Comparison of ENCODE assay signal across 7 mouse cellular contexts in genomic region chr2:84744126-84744525, GRCm38 (mm10). TPM values are rescaled to one million over a fixed set of nuclear protein-coding genes. Genes with fewer than 3 reads are reported as not detected.
A peak's percentile ranks its signal among the peaks of the same experiment; 100 is the strongest.
DNase-seq lines count a peak whose midpoint lies in the region; ATAC-seq lines count a peak whose summit lies in the region.

No protein-coding gene starts in this region.

- peak; percentile 15 for ATAC-seq in forebrain, embryonic 16.5 days
- ATAC-seq in liver, embryonic 12.5 days = peak; percentile 45; the same call in 1 of the 2 replicates
- ATAC-seq in stomach, embryonic 16.5 days (ENCODE audit: insufficient read depth, low FRiP score) = peak; percentile 45
- no peak for ATAC-seq in monocyte, adult 5-6 weeks (replicated peaks; ENCODE audit: insufficient number of reproducible peaks, low FRiP score, low TSS enrichment, poor library complexity, severe bottlenecking)

- 2% methylated on average over 10 of the region's 10 CpGs for WGBS in forebrain, embryonic 16.5 days
- WGBS in liver, embryonic 12.5 days (ENCODE audit: insufficient replicate concordance) = 8% methylated on average over 10 of the region's 10 CpGs
- 2% methylated on average over 10 of the region's 10 CpGs for WGBS in stomach, embryonic 16.5 days

- no peaks in the 10 kb centered on the region for H3K9me3 ChIP-seq in forebrain, embryonic 16.5 days (ENCODE audit: control insufficient read depth, low read length)
- H3K9me3 ChIP-seq in liver, embryonic 12.5 days (replicated peaks) = no peaks in the 10 kb centered on the region
- no peaks in the 10 kb centered on the region for H3K9me3 ChIP-seq in stomach, embryonic 16.5 days (replicated peaks; ENCODE audit: control insufficient read depth, low read length)

- H3K36me3 ChIP-seq in forebrain, embryonic 16.5 days (ENCODE audit: control insufficient read depth, insufficient read depth) = no peaks in the 10 kb centered on the region; the same call in 1 of the 2 replicates
- H3K36me3 ChIP-seq in liver, embryonic 12.5 days = peaks cover 30% of the 10 kb centered on the region
- 0 out of 2 replicates have a peak, but pooled peaks cover 4% of the 10 kb centered on the region for H3K36me3 ChIP-seq in stomach, embryonic 16.5 days (ENCODE audit: control insufficient read depth, insufficient read depth, low read length)

- peak overlapping the region; percentile 77 for H3K9ac ChIP-seq in forebrain, embryonic 16.5 days (replicated peaks; ENCODE audit: low read depth, low read length)
- H3K9ac ChIP-seq in liver, embryonic 12.5 days = peak overlapping the region; percentile 90
- peak overlapping the region; percentile 97 for H3K9ac ChIP-seq in stomach, embryonic 16.5 days (ENCODE audit: low read length)

- peaks cover 29% of the 10 kb centered on the region for H3K4me1 ChIP-seq in forebrain, embryonic 16.5 days (replicated peaks; ENCODE audit: control insufficient read depth, insufficient read depth, low read length)
- H3K4me1 ChIP-seq in liver, embryonic 12.5 days = peaks cover 64% of the 10 kb centered on the region
- H3K4me1 ChIP-seq in stomach, embryonic 16.5 days (ENCODE audit: control insufficient read depth, insufficient read depth, low read length) = peaks cover 37% of the 10 kb centered on the region

- peak; percentile 32 for DNase-seq in urinary bladder, postnatal 25 days (ENCODE audit: low spot score)
- no peak for DNase-seq in urinary bladder, adult 2 months (ENCODE audit: low spot score)
- DNase-seq in layer of hippocampus, adult 8-10 months (ENCODE audit: low spot score in 2 of 2) = no peak

- H3K27ac ChIP-seq in forebrain, embryonic 16.5 days (ENCODE audit: low read length) = peak overlapping the region; percentile 51
- H3K27ac ChIP-seq in liver, embryonic 12.5 days = peak overlapping the region; percentile 90
- peak overlapping the region; percentile 99 for H3K27ac ChIP-seq in stomach, embryonic 16.5 days (ENCODE audit: low read length)

- H3K4me3 ChIP-seq in forebrain, embryonic 16.5 days (replicated peaks; ENCODE audit: low read length) = peak overlapping the region; percentile 62
- peak overlapping the region; percentile 76 for H3K4me3 ChIP-seq in liver, embryonic 12.5 days
- H3K4me3 ChIP-seq in stomach, embryonic 16.5 days (replicated peaks; ENCODE audit: low read length) = peak overlapping the region; percentile 71

- no peaks in the 10 kb centered on the region for H3K27me3 ChIP-seq in forebrain, embryonic 16.5 days (replicated peaks; ENCODE audit: control insufficient read depth, insufficient read depth, low read length)
- peaks cover 15% of the 10 kb centered on the region; the same call in 1 of the 2 replicates for H3K27me3 ChIP-seq in liver, embryonic 12.5 days (replicated peaks)
- no peaks in the 10 kb centered on the region for H3K27me3 ChIP-seq in stomach, embryonic 16.5 days (ENCODE audit: control insufficient read depth, insufficient read depth, low read length)

- peak overlapping the region; percentile 86 for H3K4me2 ChIP-seq in forebrain, embryonic 16.5 days (ENCODE audit: low read length)
- peak overlapping the region; percentile 89 for H3K4me2 ChIP-seq in liver, embryonic 12.5 days
- peak overlapping the region; percentile 78 for H3K4me2 ChIP-seq in stomach, embryonic 16.5 days (ENCODE audit: low read depth, low read length)

RNA-seq across cellular contexts. Expression of gene Gm19426, which starts 0.7 kb away (rescaled TPM):
- 3.1 and 3.2 TPM in 2 replicates for polyA plus RNA-seq in urinary bladder, adult 2 months (2012; rRNA removed)
- 3.9 and 4.9 TPM in 2 replicates for polyA plus RNA-seq in forebrain, embryonic 16.5 days (2015; fragmentation: Nextera tagmentation; extraction: Ambion mirVana)
- polyA plus RNA-seq in liver, embryonic 12.5 days (2016; fragmentation: Nextera tagmentation; extraction: Ambion mirVana) = 3.8 and 3.9 TPM in 2 replicates
- 5.7 and 6.3 TPM in 2 replicates for polyA plus RNA-seq in stomach, embryonic 16.5 days (2015; fragmentation: Nextera tagmentation; extraction: Ambion mirVana)
- not detected in 3 replicates for total RNA-seq in monocyte, adult 5-6 weeks (2017)
- total RNA-seq in layer of hippocampus, adult 8-10 months (2022) = 1 to 10 TPM; 1.9 to 4.2 (median 2.5) TPM

RNA-seq across cellular contexts. Expression of gene Ypel4, which starts 10.3 kb away (rescaled TPM):
- polyA plus RNA-seq in urinary bladder, adult 2 months (2012; rRNA removed) = 17.0 and 17.5 TPM in 2 replicates
- 21.8 and 24.7 TPM in 2 replicates for polyA plus RNA-seq in forebrain, embryonic 16.5 days (2015; fragmentation: Nextera tagmentation; extraction: Ambion mirVana)
- polyA plus RNA-seq in liver, embryonic 12.5 days (2016; fragmentation: Nextera tagmentation; extraction: Ambion mirVana) = 49.8 and 52.1 TPM in 2 replicates
- 7.4 and 8.0 TPM in 2 replicates for polyA plus RNA-seq in stomach, embryonic 16.5 days (2015; fragmentation: Nextera tagmentation; extraction: Ambion mirVana)
- total RNA-seq in monocyte, adult 5-6 weeks (2017) = not detected in 3 replicates
- total RNA-seq in layer of hippocampus, adult 8-10 months (2022) = 100 to 1,000 TPM in 1 of 4 experiments, 10 to 100 TPM in 3; 68.7 to 105 (median 85.1) TPM

RNA-seq across cellular contexts. Expression of gene Clp1, which starts 17.0 kb away (rescaled TPM):
- 15.4 and 20.7 TPM in 2 replicates for polyA plus RNA-seq in urinary bladder, adult 2 months (2012; rRNA removed)
- 28.1 and 28.8 TPM in 2 replicates for polyA plus RNA-seq in forebrain, embryonic 16.5 days (2015; fragmentation: Nextera tagmentation; extraction: Ambion mirVana)
- polyA plus RNA-seq in liver, embryonic 12.5 days (2016; fragmentation: Nextera tagmentation; extraction: Ambion mirVana) = 57.2 and 59.8 TPM in 2 replicates
- polyA plus RNA-seq in stomach, embryonic 16.5 days (2015; fragmentation: Nextera tagmentation; extraction: Ambion mirVana) = 26.6 and 28.4 TPM in 2 replicates
- total RNA-seq in monocyte, adult 5-6 weeks (2017) = 29.1 to 46.4 TPM (median 29.3 TPM) in 3 replicates
- 10 to 100 TPM in 1 of 4 experiments, 1 to 10 TPM in 3; 7.4 to 10.4 (median 8.5) TPM for total RNA-seq in layer of hippocampus, adult 8-10 months (2022)

RNA-seq across cellular contexts. Expression of gene Zdhhc5, which starts 29.1 kb away (rescaled TPM):
- 41.3 and 46.0 TPM in 2 replicates for polyA plus RNA-seq in urinary bladder, adult 2 months (2012; rRNA removed)
- polyA plus RNA-seq in forebrain, embryonic 16.5 days (2015; fragmentation: Nextera tagmentation; extraction: Ambion mirVana) = 19.4 and 20.1 TPM in 2 replicates
- polyA plus RNA-seq in liver, embryonic 12.5 days (2016; fragmentation: Nextera tagmentation; extraction: Ambion mirVana) = 28.1 and 29.3 TPM in 2 replicates
- polyA plus RNA-seq in stomach, embryonic 16.5 days (2015; fragmentation: Nextera tagmentation; extraction: Ambion mirVana) = 36.9 and 40.0 TPM in 2 replicates
- 22.4 to 46.2 TPM (median 25.7 TPM) in 3 replicates for total RNA-seq in monocyte, adult 5-6 weeks (2017)
- 10 to 100 TPM; 34.5 to 41.7 (median 36.3) TPM for total RNA-seq in layer of hippocampus, adult 8-10 months (2022)

RNA-seq across cellular contexts. Expression of gene Serping1, which starts 31.1 kb away (rescaled TPM):
- polyA plus RNA-seq in urinary bladder, adult 2 months (2012; rRNA removed) = 711 and 879 TPM in 2 replicates
- 25.0 and 26.9 TPM in 2 replicates for polyA plus RNA-seq in forebrain, embryonic 16.5 days (2015; fragmentation: Nextera tagmentation; extraction: Ambion mirVana)
- 30.8 and 32.3 TPM in 2 replicates for polyA plus RNA-seq in liver, embryonic 12.5 days (2016; fragmentation: Nextera tagmentation; extraction: Ambion mirVana)
- polyA plus RNA-seq in stomach, embryonic 16.5 days (2015; fragmentation: Nextera tagmentation; extraction: Ambion mirVana) = 98.2 and 102 TPM in 2 replicates
- not detected in 3 replicates for total RNA-seq in monocyte, adult 5-6 weeks (2017)
- total RNA-seq in layer of hippocampus, adult 8-10 months (2022) = 10 to 100 TPM in 2 of 4 experiments, 1 to 10 TPM in 2; 6.2 to 16.4 (median 10.8) TPM
